ENCODE assay signal across 9 mouse cellular contexts in the genomic region with DNA sequence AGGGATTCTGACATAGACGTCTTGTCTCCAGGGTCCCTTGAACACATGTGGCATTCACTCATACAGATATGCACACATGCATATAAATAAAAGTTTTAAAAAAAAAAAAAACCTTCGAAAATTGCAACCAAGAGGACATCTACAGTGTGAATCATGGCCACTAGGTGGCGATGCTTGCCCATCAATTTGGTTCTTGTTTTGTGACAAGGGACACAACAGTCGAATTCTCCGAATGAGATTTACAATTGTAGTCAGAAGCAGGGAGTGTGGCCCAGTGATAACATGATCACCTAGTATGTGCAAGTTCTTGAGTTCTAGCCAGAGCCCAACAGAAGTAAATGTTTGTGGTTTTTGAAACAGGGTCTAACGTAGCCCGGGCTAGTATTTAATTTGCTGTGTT. TPM values are rescaled to one million over a fixed set of nuclear protein-coding genes. Genes with fewer than 3 reads are reported as not detected.
DNase-seq lines count a peak whose midpoint lies in the region; ATAC-seq lines count a peak whose summit lies in the region.
"Had no signal": no experiment of that assay in that cellular context is flagged by ENCODE, and none has a peak within 500 bp of the region (broad histone marks: within the 10 kb centered on the region; RNA-seq: fewer than 3 reads in every experiment).

No protein-coding gene starts in this region.

- no peak for ATAC-seq in midbrain, embryonic 16.5 days
- ATAC-seq in inflammation-experienced regulatory T-cells, adult 6 months, result peak; percentile 14
- ATAC-seq in limb, embryonic 11.5 days (ENCODE audit: insufficient number of reproducible peaks, low FRiP score, low TSS enrichment, low read depth), result no peak

- no peaks in the 10 kb centered on the region for H3K9me3 ChIP-seq in midbrain, embryonic 10.5 days (replicated peaks)
- H3K9me3 ChIP-seq in midbrain, embryonic 16.5 days (replicated peaks; ENCODE audit: control insufficient read depth, low read length, poor library complexity, severe bottlenecking), result no peaks in the 10 kb centered on the region
- H3K9me3 ChIP-seq in embryonic facial prominence, embryonic 10.5 days, result no peaks in the 10 kb centered on the region
- H3K9me3 ChIP-seq in limb, embryonic 11.5 days (ENCODE audit: control insufficient read depth, low read length), result no peaks in the 10 kb centered on the region
- H3K9me3 ChIP-seq: heart, embryonic 15.5 days had no signal

- H3K27ac ChIP-seq in midbrain, embryonic 10.5 days (replicated peaks), result 0 out of 2 replicates have a peak overlapping the region, but pooled peaks have one; percentile 14
- H3K27ac ChIP-seq in midbrain, embryonic 16.5 days (ENCODE audit: low read length), result no peak overlapping the region
- H3K27ac ChIP-seq in embryonic facial prominence, embryonic 10.5 days (replicated peaks), result no peak overlapping the region
- no peak overlapping the region for H3K27ac ChIP-seq in limb, embryonic 11.5 days (replicated peaks; ENCODE audit: low read depth, low read length)
- H3K27ac ChIP-seq: heart, embryonic 15.5 days had no signal

- H3K4me1 ChIP-seq in midbrain, embryonic 10.5 days, result peaks cover 38% of the 10 kb centered on the region
- H3K4me1 ChIP-seq in midbrain, embryonic 16.5 days (ENCODE audit: control insufficient read depth, insufficient read depth, low read length), result peaks cover 25% of the 10 kb centered on the region
- H3K4me1 ChIP-seq in embryonic facial prominence, embryonic 10.5 days, result peaks cover 37% of the 10 kb centered on the region
- H3K4me1 ChIP-seq in limb, embryonic 11.5 days (ENCODE audit: control insufficient read depth, insufficient read depth, low read length), result peaks cover 16% of the 10 kb centered on the region

- no peak overlapping the region for H3K9ac ChIP-seq in midbrain, embryonic 16.5 days (ENCODE audit: low read depth, low read length)
- H3K9ac ChIP-seq in limb, embryonic 11.5 days (ENCODE audit: low read length), result no peak overlapping the region
- H3K9ac ChIP-seq: heart, embryonic 15.5 days had no signal

- no peaks in the 10 kb centered on the region for H3K27me3 ChIP-seq in midbrain, embryonic 10.5 days (ENCODE audit: low read depth, poor library complexity, severe bottlenecking)
- H3K27me3 ChIP-seq in midbrain, embryonic 16.5 days (ENCODE audit: control insufficient read depth, insufficient read depth, low read depth, low read length), result no peaks in the 10 kb centered on the region
- no peaks in the 10 kb centered on the region for H3K27me3 ChIP-seq in embryonic facial prominence, embryonic 10.5 days (replicated peaks; ENCODE audit: low read depth, poor library complexity, severe bottlenecking)
- H3K27me3 ChIP-seq in limb, embryonic 11.5 days (ENCODE audit: control insufficient read depth, insufficient read depth, low read length), result no peaks in the 10 kb centered on the region
- H3K27me3 ChIP-seq: heart, embryonic 15.5 days had no signal

- no peak overlapping the region for H3K4me2 ChIP-seq in midbrain, embryonic 16.5 days (ENCODE audit: low read length)
- no peak overlapping the region for H3K4me2 ChIP-seq in limb, embryonic 11.5 days (ENCODE audit: low read depth, severe bottlenecking)
- H3K4me2 ChIP-seq: heart, embryonic 15.5 days had no signal

- no peak overlapping the region for H3K4me3 ChIP-seq in midbrain, embryonic 10.5 days
- no peak overlapping the region for H3K4me3 ChIP-seq in midbrain, embryonic 16.5 days (ENCODE audit: low read depth, low read length)
- H3K4me3 ChIP-seq in embryonic facial prominence, embryonic 10.5 days, result no peak overlapping the region
- H3K4me3 ChIP-seq in limb, embryonic 11.5 days (ENCODE audit: low read depth, low read length), result no peak overlapping the region
- H3K4me3 ChIP-seq: heart, embryonic 15.5 days had no signal

- no peaks in the 10 kb centered on the region for H3K36me3 ChIP-seq in midbrain, embryonic 10.5 days
- no peaks in the 10 kb centered on the region for H3K36me3 ChIP-seq in midbrain, embryonic 16.5 days (ENCODE audit: control insufficient read depth, insufficient read depth, low read length)
- H3K36me3 ChIP-seq in embryonic facial prominence, embryonic 10.5 days (replicated peaks), result no peaks in the 10 kb centered on the region
- no peaks in the 10 kb centered on the region for H3K36me3 ChIP-seq in limb, embryonic 11.5 days (ENCODE audit: control insufficient read depth, insufficient read depth, low read length)
- H3K36me3 ChIP-seq: heart, embryonic 15.5 days had no signal

- 34% methylated on average over 7 of the region's 7 CpGs for WGBS in midbrain, embryonic 10.5 days
- 24% methylated on average over 7 of the region's 7 CpGs for WGBS in midbrain, embryonic 16.5 days
- WGBS in embryonic facial prominence, embryonic 10.5 days, result 32% methylated on average over 7 of the region's 7 CpGs
- 32% methylated on average over 7 of the region's 7 CpGs for WGBS in limb, embryonic 11.5 days

- DNase-seq in midbrain, embryonic 10.5 days (ENCODE audit: low spot score), result peak; percentile 76
- DNase-seq in adrenal gland, postnatal 14 days, result peak; percentile 90
- DNase-seq in embryonic facial prominence, embryonic 10.5 days (ENCODE audit: low spot score), result peak; percentile 80
- DNase-seq in limb, embryonic 11.5 days (ENCODE audit: low spot score), result peak; percentile 91
- peak; percentile 96 for DNase-seq in retina, embryonic 14.5 days (ENCODE audit: low spot score)
- peak; percentile 80 to 82 for DNase-seq in thymus, postnatal 36 days

RNA-seq across cellular contexts. Expression of a gene that starts 3.3 kb away (rescaled TPM):
- 35.9 and 38.0 TPM in 2 replicates for polyA plus RNA-seq in midbrain, embryonic 10.5 days (2016; fragmentation: Nextera tagmentation; extraction: Ambion mirVana)
- 19.1 and 20.9 TPM in 2 replicates for polyA plus RNA-seq in midbrain, embryonic 16.5 days (2015; fragmentation: Nextera tagmentation; extraction: Ambion mirVana)
- 27.6 and 27.7 TPM in 2 replicates for total RNA-seq in adrenal gland, postnatal 14 days (2021)
- polyA plus RNA-seq in embryonic facial prominence, embryonic 10.5 days (2016; fragmentation: Nextera tagmentation; extraction: Ambion mirVana), result 41.9 and 42.1 TPM in 2 replicates
- 1 to 10 TPM; 2.1 to 3.9 (median 2.2) TPM for polyA plus RNA-seq in inflammation-experienced regulatory T-cells, adult 6 months (2017; shearing (Covaris generic))
- 32.7 and 35.8 TPM in 2 replicates for polyA plus RNA-seq in limb, embryonic 11.5 days (2014; fragmentation: Nextera tagmentation; extraction: Ambion mirVana)

RNA-seq across cellular contexts. Expression of a gene that starts 3.9 kb away (rescaled TPM):
- polyA plus RNA-seq in midbrain, embryonic 10.5 days (2016; fragmentation: Nextera tagmentation; extraction: Ambion mirVana), result 7.1 and 8.9 TPM in 2 replicates
- 15.0 and 15.2 TPM in 2 replicates for polyA plus RNA-seq in midbrain, embryonic 16.5 days (2015; fragmentation: Nextera tagmentation; extraction: Ambion mirVana)
- total RNA-seq in adrenal gland, postnatal 14 days (2021), result 8.8 and 10.2 TPM in 2 replicates
- 8.1 and 8.5 TPM in 2 replicates for polyA plus RNA-seq in embryonic facial prominence, embryonic 10.5 days (2016; fragmentation: Nextera tagmentation; extraction: Ambion mirVana)
- polyA plus RNA-seq in inflammation-experienced regulatory T-cells, adult 6 months (2017; shearing (Covaris generic)), result 1 to 10 TPM; 2.2 to 7.0 (median 4.0) TPM
- 6.6 and 7.9 TPM in 2 replicates for polyA plus RNA-seq in limb, embryonic 11.5 days (2014; fragmentation: Nextera tagmentation; extraction: Ambion mirVana)

RNA-seq across cellular contexts. Expression of a gene that starts 49.6 kb away (rescaled TPM):
- polyA plus RNA-seq in midbrain, embryonic 10.5 days (2016; fragmentation: Nextera tagmentation; extraction: Ambion mirVana), result 2.6 and 2.7 TPM in 2 replicates
- 2.5 and 2.7 TPM in 2 replicates for polyA plus RNA-seq in midbrain, embryonic 16.5 days (2015; fragmentation: Nextera tagmentation; extraction: Ambion mirVana)
- 8.1 and 12.4 TPM in 2 replicates for total RNA-seq in adrenal gland, postnatal 14 days (2021)
- 1.8 and 2.0 TPM in 2 replicates for polyA plus RNA-seq in embryonic facial prominence, embryonic 10.5 days (2016; fragmentation: Nextera tagmentation; extraction: Ambion mirVana)
- 1 to 10 TPM; 3.9 to 8.5 (median 4.5) TPM for polyA plus RNA-seq in inflammation-experienced regulatory T-cells, adult 6 months (2017; shearing (Covaris generic))
- 1.8 and 2.4 TPM in 2 replicates for polyA plus RNA-seq in limb, embryonic 11.5 days (2014; fragmentation: Nextera tagmentation; extraction: Ambion mirVana)
